ENCODE assay signal across 8 mouse cellular contexts in genomic region chr4:62360088-62360804, GRCm38 (mm10). TPM values are rescaled to one million over a fixed set of nuclear protein-coding genes. Genes with fewer than 3 reads are reported as not detected.
A peak's percentile ranks its signal among the peaks of the same experiment; 100 is the strongest.
DNase-seq lines count a peak whose midpoint lies in the region; ATAC-seq lines count a peak whose summit lies in the region.

Fkbp15 (minus strand) TSS chr4:62360548.
Slc31a1 (plus strand) TSS chr4:62360727.

- H3K27ac ChIP-seq in heart, embryonic 10.5 days: peak within 1 kb of the TSS; percentile 92
- H3K27ac ChIP-seq in kidney, embryonic 15.5 days: peak within 1 kb of the TSS; percentile 85

- peak; percentile 92 to 95 for DNase-seq in B cell, adult 2 months
- DNase-seq in brain, adult 2 months (ENCODE audit: low read depth, low spot score): peak; percentile 100
- DNase-seq in heart, embryonic 10.5 days (ENCODE audit: low spot score): peak; percentile 100
- DNase-seq in liver: peak; percentile 98
- DNase-seq in spleen, postnatal 4 days (ENCODE audit: low spot score in 2 of 2): peak; percentile 96 to 98

- H3K27me3 ChIP-seq in heart, embryonic 10.5 days (ENCODE audit: insufficient read depth, poor library complexity, severe bottlenecking): no peaks in the 10 kb centered on the region
- H3K27me3 ChIP-seq in kidney, embryonic 15.5 days: no peaks in the 10 kb centered on the region

- H3K4me1 ChIP-seq in heart, embryonic 10.5 days: peaks cover 7% of the 10 kb centered on the region; the same call in 1 of the 2 replicates
- H3K4me1 ChIP-seq in kidney, embryonic 15.5 days: peaks cover 26% of the 10 kb centered on the region

- ATAC-seq in erythroblast, adult 5-6 weeks (replicated peaks; ENCODE audit: low FRiP score, poor library complexity, severe bottlenecking): peak; percentile 98
- peak; percentile 100 for ATAC-seq in kidney, embryonic 15.5 days (replicated peaks; ENCODE audit: low FRiP score)
- peak; percentile 99 for ATAC-seq in monocyte, adult 5-6 weeks (replicated peaks; ENCODE audit: insufficient number of reproducible peaks, low FRiP score, low TSS enrichment, poor library complexity, severe bottlenecking)

- H3K4me2 ChIP-seq in kidney, embryonic 15.5 days: peak within 1 kb of the TSS; percentile 68

- no peaks in the 10 kb centered on the region for H3K36me3 ChIP-seq in heart, embryonic 10.5 days
- H3K36me3 ChIP-seq in kidney, embryonic 15.5 days: peaks cover 6% of the 10 kb centered on the region; the same call in 1 of the 2 replicates

- WGBS in heart, embryonic 10.5 days: under 1% methylated on average over 51 of the region's 51 CpGs
- WGBS in kidney, embryonic 15.5 days: 0% methylated on average over 51 of the region's 51 CpGs

- H3K4me3 ChIP-seq in heart, embryonic 10.5 days: peak within 1 kb of the TSS; percentile 86
- peak within 1 kb of the TSS; percentile 87 for H3K4me3 ChIP-seq in kidney, embryonic 15.5 days (replicated peaks)

- H3K9ac ChIP-seq in kidney, embryonic 15.5 days: peak within 1 kb of the TSS; percentile 71

- no peaks in the 10 kb centered on the region for H3K9me3 ChIP-seq in heart, embryonic 10.5 days
- no peaks in the 10 kb centered on the region for H3K9me3 ChIP-seq in kidney, embryonic 15.5 days (replicated peaks)

RNA-seq across cellular contexts. Expression of gene Fkbp15, which starts in this region (rescaled TPM):
- 15.0 and 25.9 TPM in 2 replicates for total RNA-seq in erythroblast, adult 5-6 weeks (2015; ENCODE audit: low replicate concordance)
- total RNA-seq in erythroblast, adult 5-6 weeks (2017; ENCODE audit: low replicate concordance): 29.0 and 31.6 TPM in 2 replicates
- polyA plus RNA-seq in heart, embryonic 10.5 days (2016; fragmentation: Nextera tagmentation; extraction: Ambion mirVana): 17.2 and 19.5 TPM in 2 replicates
- polyA plus RNA-seq in kidney, embryonic 15.5 days (2015; fragmentation: Nextera tagmentation; extraction: Ambion mirVana): 24.3 and 24.7 TPM in 2 replicates
- total RNA-seq in monocyte, adult 5-6 weeks (2017): 94.1 to 128 TPM (median 123 TPM) in 3 replicates

RNA-seq across cellular contexts. Expression of gene Slc31a1, which starts in this region (rescaled TPM):
- total RNA-seq in erythroblast, adult 5-6 weeks (2015; ENCODE audit: low replicate concordance): 2.7 and 5.2 TPM in 2 replicates
- 3.7 and 5.4 TPM in 2 replicates for total RNA-seq in erythroblast, adult 5-6 weeks (2017; ENCODE audit: low replicate concordance)
- polyA plus RNA-seq in heart, embryonic 10.5 days (2016; fragmentation: Nextera tagmentation; extraction: Ambion mirVana): 46.9 and 53.6 TPM in 2 replicates
- 50.9 and 53.9 TPM in 2 replicates for polyA plus RNA-seq in kidney, embryonic 15.5 days (2015; fragmentation: Nextera tagmentation; extraction: Ambion mirVana)
- 10.2 to 14.9 TPM (median 13.8 TPM) in 3 replicates for total RNA-seq in monocyte, adult 5-6 weeks (2017)

Comparison
In these comparisons a context has a peak if more than half of its experiments do, and no peak if none do; other contexts are left out.
1. Peak in every context shown above with its lines: DNase-seq, ATAC-seq, H3K4me3 ChIP-seq and H3K27ac ChIP-seq.